Comparison of ENCODE assay signal across 8 mouse cellular contexts in genomic region chr2:160740521-160741156, GRCm38 (mm10). TPM values are rescaled to one million over a fixed set of nuclear protein-coding genes. Genes with fewer than 3 reads are reported as not detected.
A peak's percentile ranks its signal among the peaks of the same experiment; 100 is the strongest.
DNase-seq lines count a peak whose midpoint lies in the region; ATAC-seq and TF ChIP-seq lines count a peak whose summit lies in the region.

No protein-coding gene starts in this region.

- peaks cover 61% of the 10 kb centered on the region for H3K4me1 ChIP-seq in embryonic facial prominence, embryonic 15.5 days

- H3K4me2 ChIP-seq in embryonic facial prominence, embryonic 15.5 days (replicated peaks) = no peak overlapping the region
- peak overlapping the region; percentile 64 for H3K4me2 ChIP-seq in myocyte (ENCODE audit: low read depth)

- no peak overlapping the region for H3ac ChIP-seq in myocyte (ENCODE audit: control insufficient read depth, insufficient read length)

- no peaks in the 10 kb centered on the region for H3K27me3 ChIP-seq in embryonic facial prominence, embryonic 15.5 days
- H3K27me3 ChIP-seq in myocyte (ENCODE audit: control insufficient read depth, insufficient read depth, insufficient read length) = no peaks in the 10 kb centered on the region

- intact Hi-C loops in left cerebral cortex, postnatal 4 days (cut with DNase I) = no loop called here
- intact Hi-C loops in left cerebral cortex, postnatal 10 days (cut with DNase I) = no loop called here

- ATAC-seq in embryonic facial prominence, embryonic 15.5 days (ENCODE audit: insufficient number of reproducible peaks, low FRiP score, low TSS enrichment, low read depth) = 0 out of 2 replicates have a peak, but pooled peaks have one; percentile 17
- ATAC-seq in granulocyte monocyte progenitor cell, adult 5-6 weeks (replicated peaks; ENCODE audit: poor library complexity, severe bottlenecking) = no peak

- no peak overlapping the region for H3K4me3 ChIP-seq in embryonic facial prominence, embryonic 15.5 days (replicated peaks)
- no peak overlapping the region for H3K4me3 ChIP-seq in myocyte

- H3K79me2 ChIP-seq in myocyte (ENCODE audit: control insufficient read depth, insufficient read depth) = peaks cover 75% of the 10 kb centered on the region

- 32% methylated on average over 11 of the region's 11 CpGs for WGBS in embryonic facial prominence, embryonic 15.5 days

- H3K27ac ChIP-seq in embryonic facial prominence, embryonic 15.5 days (replicated peaks) = peak overlapping the region; percentile 41; the same call in 1 of the 2 replicates

- H3K9me3 ChIP-seq in embryonic facial prominence, embryonic 15.5 days (replicated peaks) = no peaks in the 10 kb centered on the region

- TF ChIP-seq POLR2A in myocyte (IDR thresholded peaks at IDR 0.05; ENCODE audit: insufficient read length, low read depth) = no peak

- peaks cover 15% of the 10 kb centered on the region; the same call in 1 of the 2 replicates for H3K36me3 ChIP-seq in embryonic facial prominence, embryonic 15.5 days
- no peaks in the 10 kb centered on the region for H3K36me3 ChIP-seq in myocyte (ENCODE audit: control insufficient read depth, insufficient read depth)

- H3K9ac ChIP-seq in embryonic facial prominence, embryonic 15.5 days = no peak overlapping the region

- peak; percentile 28 for DNase-seq in cerebellum, adult 11 months
- no peak for DNase-seq in cerebellum, adult 8-10 months
- peak; percentile 45 for DNase-seq in left cerebral cortex, postnatal 4 days
- no peak for DNase-seq in left cerebral cortex, postnatal 10 days (ENCODE audit: extremely low spot score in 1 of 2, low spot score in 2 of 2)
- DNase-seq in adrenal gland, postnatal 36 days = no peak

TF ChIP-seq in myocyte, 11 proteins besides CTCF, POLR2A, EP300 and RAD21:
- TF ChIP-seq MAX (IDR thresholded peaks at IDR 0.05; ENCODE audit: low read depth) (no peak), USF1 (IDR thresholded peaks at IDR 0.05; ENCODE audit: low read depth) (no peak), MYOG (IDR thresholded peaks at IDR 0.05; ENCODE audit: control insufficient read depth in 1 of 3, insufficient read depth in 1 of 3, insufficient read length in 2 of 3, low read depth in 2 of 3) (peak in 1 of 3 experiments; percentile 47), MYOD1 (IDR thresholded peaks at IDR 0.05; ENCODE audit: control insufficient read depth in 1 of 3, insufficient read length in 2 of 3, low read depth in 2 of 3) (peak in 2 of 3 experiments; percentile 63 to 82)

RNA-seq across cellular contexts. Expression of gene Plcg1, which starts 9.5 kb away (rescaled TPM):
- total RNA-seq in left cerebral cortex, postnatal 4 days (2021) = 100 to 1,000 TPM; 176 to 190 TPM
- 100 to 1,000 TPM; 123 to 130 TPM for total RNA-seq in left cerebral cortex, postnatal 10 days (2021)
- polyA plus RNA-seq in embryonic facial prominence, embryonic 15.5 days (2015; fragmentation: Nextera tagmentation; extraction: Ambion mirVana) = 49.2 and 54.4 TPM in 2 replicates
- 36.6 TPM for polyA plus RNA-seq in myocyte (2012; fragmentation: generic; extraction: Trizol)
- 22.9 and 27.0 TPM in 2 replicates for total RNA-seq in granulocyte monocyte progenitor cell, adult 5-6 weeks (2014; fragmentation: Nextera tagmentation)
- 16.5 and 17.8 TPM in 2 replicates for total RNA-seq in granulocyte monocyte progenitor cell, adult 5-6 weeks (2017)
- 10 to 100 TPM; 51.7 to 62.2 TPM for total RNA-seq in adrenal gland, postnatal 36 days (2021)

Comparison
In these comparisons a context has a peak if more than half of its experiments do, and no peak if none do; other contexts are left out.
1. DNase-seq: peak in cerebellum, adult 11 months (single experiment) and left cerebral cortex, postnatal 4 days (single experiment); none in cerebellum, adult 8-10 months (single experiment), left cerebral cortex, postnatal 10 days (0 of 2) and adrenal gland, postnatal 36 days (0 of 2).